Mouse (Mus musculus): ENCODE results near the gene Kl.

- TF ChIP-seq CTCF (IDR thresholded peaks at IDR 0.05; ENCODE audit: extremely low read depth, insufficient read length, insufficient replicate concordance, low read depth, low read length) (no peak), POLR2A (IDR thresholded peaks at IDR 0.05; ENCODE audit: low read depth, low read length) (no peak)
Measured at GRCm38 (mm10) chr5:150919961-150920360, 32.4 kb upstream of the Kl start.

Measured in small intestine, adult 2 months (tissue).